Mouse (Mus musculus) erythroblast, embryonic 14.5 days (primary cell): Measurements from ENCODE around the gene Arhgef2.

Experiments used
- GATA1 ChIP-seq: IDR thresholded peaks from 2 replicates; pipeline ENCODE4 v1.6.1; 2012; ENCODE audit warnings: low read length, inconsistent platforms, mixed read lengths
- TAL1 ChIP-seq: IDR thresholded peaks from 3 replicates; pipeline ENCODE4 v1.6.1; 2012; ENCODE audit warnings: low read length, inconsistent platforms, mixed read lengths

GRCm38 (mm10) chr3:88591044-88591443, 14.7 kb upstream of the Arhgef2 start:
- TF ChIP-seq GATA1: no peak
- no peak for TF ChIP-seq TAL1
